Mouse (Mus musculus) hindbrain, embryonic 11.5 days (tissue): ENCODE measurements around the gene Knstrn. TPM values are rescaled to one million over a fixed set of nuclear protein-coding genes. Genes with fewer than 3 reads are reported as not detected.

Experiments used
- ATAC-seq: fragments of 200-750 bp; cut with Nextera tagmentation; 2 replicates; pipeline ENCODE4 v1.8.0; 2017; ENCODE audit warnings: mild to moderate bottlenecking, moderate TSS enrichment, moderate library complexity; ENCODE audit not compliant: low FRiP score
- DNase-seq: peaks from one replicate; pipeline ENCODE4 v3.0.0-alpha.2; 2015; ENCODE audit warnings: low spot score
- H3K27ac ChIP-seq: fragments of 300-500 bp; sonication (generic); 2 replicates; pipeline ENCODE4 v1.5.1; 2014; ENCODE audit warnings: mild to moderate bottlenecking, low read depth, low read length
- H3K27me3 ChIP-seq: fragments of 300-500 bp; sonication (generic); 2 replicates; pipeline ENCODE4 v1.6.1; 2014; ENCODE audit warnings: mild to moderate bottlenecking, low read length, moderate library complexity, mixed read lengths; ENCODE audit not compliant: control insufficient read depth, insufficient read depth
- H3K36me3 ChIP-seq: fragments of 300-500 bp; sonication (generic); 2 replicates; pipeline ENCODE4 v1.6.1; 2014; ENCODE audit warnings: mild to moderate bottlenecking, low read length, moderate library complexity, mixed read lengths; ENCODE audit not compliant: control insufficient read depth, insufficient read depth
- H3K4me1 ChIP-seq: fragments of 300-500 bp; sonication (generic); replicated peaks from 2 replicates; pipeline ENCODE4 v1.6.1; 2014; ENCODE audit warnings: low read length, mixed read lengths; ENCODE audit not compliant: control insufficient read depth, insufficient read depth
- H3K4me2 ChIP-seq: fragments of 300-500 bp; sonication (generic); replicated peaks from 2 replicates; pipeline ENCODE4 v1.6.1; 2014; ENCODE audit warnings: mild to moderate bottlenecking, low read depth, low read length
- H3K4me3 ChIP-seq: fragments of 300-500 bp; sonication (generic); 2 replicates; pipeline ENCODE4 v1.5.1; 2014; ENCODE audit warnings: low read depth, low read length
- H3K9ac ChIP-seq: fragments of 300-500 bp; sonication (generic); 2 replicates; pipeline ENCODE4 v1.6.1; 2014; ENCODE audit warnings: low read depth, low read length
- H3K9me3 ChIP-seq: fragments of 300-500 bp; sonication (generic); 2 replicates; pipeline ENCODE4 v1.6.1; 2016; ENCODE audit warnings: low read length; ENCODE audit not compliant: control insufficient read depth
- WGBS: fragments of 180-500 bp; shearing (Covaris S2); extraction: QIAGEN DNeasy Blood & Tissue Kit; methylation state at CpG from one replicate; pipeline ENCODE4 v1.1.7; 2014; 5-methylcytosine and 5-hydroxymethylcytosine counted together
- polyA plus RNA-seq: library from polyadenylated mRNA; unstranded; fragments of >200 nt; fragmentation: Nextera tagmentation; extraction: Ambion mirVana; gene quantifications from 2 replicates; pipeline ENCODE4 v1.2.1, GENCODE M21; 2014

Knstrn gene
- polyA plus RNA-seq, 1 experiment from 2014 or later = 163 TPM

- 91% methylated on average over 6 of the region's 6 CpGs for WGBS
- H3K4me3 ChIP-seq = no peak overlapping the region
- no peak for DNase-seq
- no peak overlapping the region for H3K4me2 ChIP-seq
- H3K9ac ChIP-seq = no peak overlapping the region
- no peak overlapping the region for H3K27ac ChIP-seq
- H3K27me3 ChIP-seq = no peaks in the 10 kb centered on the region
- no peaks in the 10 kb centered on the region for H3K36me3 ChIP-seq
- no peaks in the 10 kb centered on the region for H3K9me3 ChIP-seq
- no peaks in the 10 kb centered on the region for H3K4me1 ChIP-seq
- ATAC-seq = no peak
Measured at GRCm38 (mm10) chr2:118834061-118834460, 20.3 kb downstream of the Knstrn start.

GRCm38 (mm10) chr2:118835115-118835514 is 21.3 kb downstream of the Knstrn start:
- Histone ChIP-seq H3K4me3 (no peak overlapping the region), H3K4me2 (no peak overlapping the region), H3K9me3 (no peaks in the 10 kb centered on the region), H3K36me3 (no peaks in the 10 kb centered on the region), H3K27me3 (no peaks in the 10 kb centered on the region), H3K4me1 (no peaks in the 10 kb centered on the region), H3K9ac (no peak overlapping the region), H3K27ac (no peak overlapping the region)
- DNase-seq (no peak), ATAC-seq (no peak)
- 90% methylated on average over 6 of the region's 6 CpGs for WGBS

GRCm38 (mm10) chr2:118838330-118838729 is 24.5 kb downstream of the Knstrn start:
- no peak overlapping the region for H3K27ac ChIP-seq
- no peak overlapping the region for H3K9ac ChIP-seq
- no peaks in the 10 kb centered on the region for H3K9me3 ChIP-seq
- no peaks in the 10 kb centered on the region for H3K27me3 ChIP-seq
- no peak for DNase-seq
- H3K36me3 ChIP-seq = no peaks in the 10 kb centered on the region
- ATAC-seq = no peak
- H3K4me1 ChIP-seq = no peaks in the 10 kb centered on the region
- WGBS = 52% methylated on average over 5 of the region's 5 CpGs
- no peak overlapping the region for H3K4me3 ChIP-seq
- no peak overlapping the region for H3K4me2 ChIP-seq

- Histone ChIP-seq H3K27me3 (no peaks in the 10 kb centered on the region), H3K4me3 (no peak overlapping the region), H3K36me3 (no peaks in the 10 kb centered on the region), H3K9ac (no peak overlapping the region), H3K9me3 (no peaks in the 10 kb centered on the region), H3K27ac (no peak overlapping the region), H3K4me2 (no peak overlapping the region), H3K4me1 (no peaks in the 10 kb centered on the region)
- DNase-seq (no peak), ATAC-seq (no peak)
- 77% methylated on average over 5 of the region's 5 CpGs for WGBS
Measured at GRCm38 (mm10) chr2:118841186-118841585, 27.4 kb downstream of the Knstrn start.

- Histone ChIP-seq H3K27ac (no peak overlapping the region), H3K27me3 (no peaks in the 10 kb centered on the region), H3K4me2 (no peak overlapping the region), H3K4me3 (no peak overlapping the region), H3K9me3 (no peaks in the 10 kb centered on the region), H3K9ac (no peak overlapping the region), H3K4me1 (no peaks in the 10 kb centered on the region), H3K36me3 (no peaks in the 10 kb centered on the region)
- 89% methylated on average over 4 of the region's 4 CpGs for WGBS
- DNase-seq (no peak), ATAC-seq (no peak)
Measured at GRCm38 (mm10) chr2:118841774-118842173, 28.0 kb downstream of the Knstrn start.

- DNase-seq (no peak), ATAC-seq (no peak)
Measured at GRCm38 (mm10) chr2:118844427-118844826, 30.6 kb downstream of the Knstrn start.

GRCm38 (mm10) chr2:118846246-118846645 is 32.4 kb downstream of the Knstrn start:
- ATAC-seq (no peak), DNase-seq (no peak)
- Histone ChIP-seq H3K4me3 (no peak overlapping the region), H3K9ac (no peak overlapping the region), H3K36me3 (no peaks in the 10 kb centered on the region), H3K4me1 (no peaks in the 10 kb centered on the region), H3K27ac (no peak overlapping the region), H3K27me3 (no peaks in the 10 kb centered on the region), H3K9me3 (no peaks in the 10 kb centered on the region), H3K4me2 (no peak overlapping the region)
- 65% methylated on average over 7 of the region's 7 CpGs for WGBS

More at GRCm38 (mm10) chr2:118844427-118844826, 30.6 kb downstream of the Knstrn start:
- Histone ChIP-seq H3K4me3 (no peak overlapping the region), H3K27me3 (no peaks in the 10 kb centered on the region), H3K4me1 (no peaks in the 10 kb centered on the region), H3K4me2 (no peak overlapping the region), H3K9me3 (no peaks in the 10 kb centered on the region), H3K27ac (no peak overlapping the region), H3K36me3 (no peaks in the 10 kb centered on the region), H3K9ac (no peak overlapping the region)
- WGBS = 81% methylated on average over 3 of the region's 3 CpGs

- H3K9me3 ChIP-seq = no peaks in the 10 kb centered on the region
- no peaks in the 10 kb centered on the region for H3K36me3 ChIP-seq
- no peak for ATAC-seq
- H3K9ac ChIP-seq = no peak overlapping the region
- H3K27ac ChIP-seq = no peak overlapping the region
- 19% methylated on average over 3 of the region's 3 CpGs for WGBS
- no peak for DNase-seq
- no peaks in the 10 kb centered on the region for H3K27me3 ChIP-seq
- H3K4me1 ChIP-seq = no peaks in the 10 kb centered on the region
- H3K4me3 ChIP-seq = no peak overlapping the region
- no peak overlapping the region for H3K4me2 ChIP-seq
Measured at GRCm38 (mm10) chr2:118851756-118852155, 38.0 kb downstream of the Knstrn start.

- ATAC-seq = peak; percentile 100
Measured at GRCm38 (mm10) chr2:118861454-118862339, 47.9 kb downstream of the Knstrn start, which contains the start of gene Ivd. Gene Ivd, plus strand, starts transcription at chr2:118861954.

More at GRCm38 (mm10) chr2:118861454-118862339, 47.9 kb downstream of the Knstrn start, which contains the start of gene Ivd:
- DNase-seq = peak; percentile 91
- Histone ChIP-seq H3K4me1 (no peaks in the 10 kb centered on the region; the same call in 1 of the 2 replicates), H3K9ac (peak within 1 kb of the TSS; percentile 76), H3K9me3 (no peaks in the 10 kb centered on the region), H3K4me2 (peak within 1 kb of the TSS; percentile 69), H3K27ac (no peak within 1 kb of the TSS), H3K36me3 (no peaks in the 10 kb centered on the region), H3K27me3 (no peaks in the 10 kb centered on the region), H3K4me3 (peak within 1 kb of the TSS; percentile 61)
- under 1% methylated on average over 34 of the region's 34 CpGs for WGBS
